Mouse (Mus musculus) myocyte (in vitro differentiated cells): ENCODE measurements at regions not wholly inside any gene's neighbourhood (a gene's known extent, or its start where the extent isn't known, plus 50 kb on each side); places are given as distances from the start of the nearest gene placed in this dataset.

ENCODE experiments used
- H3K27me3 ChIP-seq: one replicate; pipeline ENCODE4 v1.6.1; 2011; ENCODE audit not compliant: control insufficient read depth, insufficient read depth, insufficient read length
- H3K36me3 ChIP-seq: one replicate; pipeline ENCODE4 v1.6.1; 2011; ENCODE audit not compliant: control insufficient read depth, insufficient read depth
- H3K4me2 ChIP-seq: one replicate; pipeline ENCODE4 v1.6.1; 2011; ENCODE audit warnings: low read depth, control low read depth
- H3K4me3 ChIP-seq: one replicate; pipeline ENCODE4 v1.5.1; 2011; ENCODE audit warnings: mild to moderate bottlenecking, control low read depth, moderate library complexity
- H3K79me2 ChIP-seq: one replicate; pipeline ENCODE4 v1.6.1; 2011; ENCODE audit not compliant: control insufficient read depth, insufficient read depth
- H3ac ChIP-seq: one replicate; pipeline ENCODE4 v1.6.1; 2011; ENCODE audit not compliant: control insufficient read depth, insufficient read length
- CEBPB ChIP-seq: IDR thresholded peaks from 2 replicates; pipeline ENCODE4 v1.6.1; 2011; ENCODE audit warnings: mild to moderate bottlenecking, moderate library complexity; ENCODE audit not compliant: poor library complexity, insufficient read depth, severe bottlenecking
- E2F4 ChIP-seq: IDR thresholded peaks from one replicate; pipeline ENCODE4 v1.6.1; 2011; ENCODE audit warnings: mild to moderate bottlenecking, control low read depth, moderate library complexity; ENCODE audit not compliant: insufficient read depth
- MAX ChIP-seq: IDR thresholded peaks from one replicate; pipeline ENCODE4 v1.6.1; 2011; ENCODE audit warnings: low read depth, mild to moderate bottlenecking, control low read depth
- MYOD1 ChIP-seq, 3 experiments: IDR thresholded peaks; one replicate each; pipeline ENCODE4 v1.6.1; 2011; ENCODE audit warnings: control low read depth in 2 of 3, low read depth in 2 of 3, mild to moderate bottlenecking in 2 of 3, moderate library complexity in 1 of 3; ENCODE audit not compliant: insufficient read length in 2 of 3, control insufficient read depth in 1 of 3
- MYOG ChIP-seq, 3 experiments: IDR thresholded peaks; one replicate each; pipeline ENCODE4 v1.6.1; 2011; ENCODE audit warnings: control low read depth in 2 of 3, low read depth in 2 of 3, mild to moderate bottlenecking in 2 of 3; ENCODE audit not compliant: insufficient read length in 2 of 3, control insufficient read depth in 1 of 3, insufficient read depth in 1 of 3
- POLR2A ChIP-seq: IDR thresholded peaks from one replicate; pipeline ENCODE4 v1.6.1; 2011; ENCODE audit warnings: low read depth, mild to moderate bottlenecking, control low read depth, moderate library complexity; ENCODE audit not compliant: insufficient read length
- POLR2AphosphoS2 ChIP-seq: IDR thresholded peaks from one replicate; pipeline ENCODE4 v1.6.1; 2011; ENCODE audit warnings: low read depth, control low read depth; ENCODE audit not compliant: insufficient read length
- REST ChIP-seq: IDR thresholded peaks from one replicate; pipeline ENCODE4 v1.6.1; 2011; ENCODE audit warnings: mild to moderate bottlenecking, control low read depth, moderate library complexity; ENCODE audit not compliant: insufficient read depth, insufficient read length
- SRF ChIP-seq: IDR thresholded peaks from one replicate; pipeline ENCODE4 v1.6.1; 2011; ENCODE audit warnings: low read depth; ENCODE audit not compliant: control insufficient read depth, insufficient read length
- TCF12 ChIP-seq: IDR thresholded peaks from one replicate; pipeline ENCODE4 v1.6.1; 2011; ENCODE audit warnings: mild to moderate bottlenecking, control low read depth; ENCODE audit not compliant: poor library complexity, insufficient read depth, severe bottlenecking
- TCF3 ChIP-seq: IDR thresholded peaks from one replicate; pipeline ENCODE4 v1.6.1; 2011; ENCODE audit warnings: low read depth, control low read depth; ENCODE audit not compliant: insufficient read length
- USF1 ChIP-seq: IDR thresholded peaks from one replicate; pipeline ENCODE4 v1.6.1; 2011; ENCODE audit warnings: low read depth, mild to moderate bottlenecking, control low read depth, moderate library complexity

- H3K27me3 ChIP-seq: no peaks in the 10 kb centered on the region
- no peak overlapping the region for H3K4me2 ChIP-seq
- no peaks in the 10 kb centered on the region for H3K79me2 ChIP-seq
- no peak overlapping the region for H3K4me3 ChIP-seq
- H3ac ChIP-seq: no peak overlapping the region
- TF ChIP-seq TCF12 (no peak), E2F4 (no peak), SRF (no peak), CEBPB (no peak), MAX (no peak), USF1 (no peak), MYOG (IDR thresholded peaks at IDR 0.05; ENCODE audit: control insufficient read depth in 1 of 3, insufficient read depth in 1 of 3, insufficient read length in 2 of 3, low read depth in 2 of 3) (no peak), REST (no peak), POLR2A (no peak), MYOD1 (IDR thresholded peaks at IDR 0.05; ENCODE audit: control insufficient read depth in 1 of 3, insufficient read length in 2 of 3, low read depth in 2 of 3) (no peak), TCF3 (no peak), POLR2AphosphoS2 (no peak)
- no peaks in the 10 kb centered on the region for H3K36me3 ChIP-seq
Measured at GRCm38 (mm10) chr5:75363832-75364231, 210.9 kb upstream of the Kit start.

- Histone ChIP-seq H3K27me3 (no peaks in the 10 kb centered on the region), H3ac (no peak overlapping the region), H3K4me3 (no peak overlapping the region), H3K79me2 (no peaks in the 10 kb centered on the region), H3K4me2 (no peak overlapping the region), H3K36me3 (no peaks in the 10 kb centered on the region)
- no peak for TF ChIP-seq POLR2AphosphoS2
- TF ChIP-seq TCF12: no peak
- TF ChIP-seq POLR2A: no peak
- TF ChIP-seq TCF3: no peak
- no peak for TF ChIP-seq MYOD1 (IDR thresholded peaks at IDR 0.05; ENCODE audit: control insufficient read depth in 1 of 3, insufficient read length in 2 of 3, low read depth in 2 of 3)
- no peak for TF ChIP-seq MYOG (IDR thresholded peaks at IDR 0.05; ENCODE audit: control insufficient read depth in 1 of 3, insufficient read depth in 1 of 3, insufficient read length in 2 of 3, low read depth in 2 of 3)
- TF ChIP-seq MAX: no peak
- TF ChIP-seq E2F4: no peak
- no peak for TF ChIP-seq CEBPB
- TF ChIP-seq REST: no peak
- TF ChIP-seq USF1: no peak
- no peak for TF ChIP-seq SRF
Measured at GRCm38 (mm10) chr5:75367282-75367681, 207.4 kb upstream of the Kit start.

DNA sequence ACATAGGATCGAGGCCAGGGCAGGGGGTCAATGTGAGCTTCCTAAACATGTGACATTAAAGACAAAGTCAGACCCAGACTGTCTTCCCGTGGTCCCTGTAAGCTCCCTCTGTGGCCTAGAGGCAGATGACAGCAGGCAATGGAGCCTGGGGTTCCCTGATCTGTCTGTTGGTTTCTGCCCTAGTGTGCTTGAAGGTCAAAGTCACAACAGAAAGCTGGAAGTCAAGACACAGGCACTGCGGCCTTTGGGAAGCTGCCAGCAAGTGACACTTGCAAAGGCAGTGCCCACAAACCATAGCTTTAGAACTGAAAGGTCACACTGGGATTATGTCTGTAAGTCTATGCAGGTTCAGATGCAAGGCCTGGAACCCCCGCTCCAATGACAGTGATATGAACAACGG, 206.0 kb upstream of the Kit start:
- H3K27me3 ChIP-seq: no peaks in the 10 kb centered on the region
- no peak overlapping the region for H3K4me2 ChIP-seq
- H3K79me2 ChIP-seq: no peaks in the 10 kb centered on the region
- no peak for TF ChIP-seq POLR2A
- no peak for TF ChIP-seq POLR2AphosphoS2
- TF ChIP-seq SRF: no peak
- TF ChIP-seq CEBPB: no peak
- no peak for TF ChIP-seq MYOD1 (IDR thresholded peaks at IDR 0.05; ENCODE audit: control insufficient read depth in 1 of 3, insufficient read length in 2 of 3, low read depth in 2 of 3)
- TF ChIP-seq MAX: no peak
- no peak for TF ChIP-seq TCF3
- TF ChIP-seq MYOG (IDR thresholded peaks at IDR 0.05; ENCODE audit: control insufficient read depth in 1 of 3, insufficient read depth in 1 of 3, insufficient read length in 2 of 3, low read depth in 2 of 3): no peak
- TF ChIP-seq REST: no peak
- TF ChIP-seq TCF12: no peak
- no peak for TF ChIP-seq USF1
- H3K4me3 ChIP-seq: no peak overlapping the region
- H3ac ChIP-seq: no peak overlapping the region
- H3K36me3 ChIP-seq: no peaks in the 10 kb centered on the region

DNA sequence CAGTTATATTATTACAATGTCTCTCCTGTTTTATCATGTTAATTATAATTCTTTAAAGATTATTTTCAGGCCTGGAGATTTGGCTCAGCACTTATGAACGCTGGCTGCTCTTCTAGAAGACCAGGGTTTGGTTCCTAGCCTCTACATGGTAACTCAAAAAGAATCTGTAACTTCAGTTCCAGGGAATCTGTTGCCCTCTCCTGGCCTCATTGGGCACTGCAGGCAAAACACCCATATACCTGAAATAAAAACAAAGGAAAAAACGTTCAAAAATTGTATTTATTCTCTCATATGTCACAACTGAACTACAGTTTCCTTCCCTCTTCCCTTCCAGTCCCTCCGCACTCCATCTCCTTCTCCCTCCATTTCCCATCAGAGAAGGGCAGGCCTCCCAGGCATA, 201.9 kb upstream of the Kit start:
- H3ac ChIP-seq: no peak overlapping the region
- H3K79me2 ChIP-seq: no peaks in the 10 kb centered on the region
- H3K4me3 ChIP-seq: no peak overlapping the region
- no peaks in the 10 kb centered on the region for H3K27me3 ChIP-seq
- no peaks in the 10 kb centered on the region for H3K36me3 ChIP-seq
- TF ChIP-seq MAX (no peak), POLR2A (no peak), TCF3 (no peak), REST (no peak), MYOG (IDR thresholded peaks at IDR 0.05; ENCODE audit: control insufficient read depth in 1 of 3, insufficient read depth in 1 of 3, insufficient read length in 2 of 3, low read depth in 2 of 3) (no peak), POLR2AphosphoS2 (no peak), CEBPB (no peak), MYOD1 (IDR thresholded peaks at IDR 0.05; ENCODE audit: control insufficient read depth in 1 of 3, insufficient read length in 2 of 3, low read depth in 2 of 3) (no peak), USF1 (no peak), E2F4 (no peak), SRF (no peak), TCF12 (no peak)
- H3K4me2 ChIP-seq: no peak overlapping the region
